Mouse (Mus musculus): Measurements from ENCODE around the gene Pet100. TPM values are rescaled to one million over a fixed set of nuclear protein-coding genes. Genes with fewer than 3 reads are reported as not detected.

Pet100 gene
- polyA plus RNA-seq, 1 experiment from 2014 or later = 112 TPM

DNA sequence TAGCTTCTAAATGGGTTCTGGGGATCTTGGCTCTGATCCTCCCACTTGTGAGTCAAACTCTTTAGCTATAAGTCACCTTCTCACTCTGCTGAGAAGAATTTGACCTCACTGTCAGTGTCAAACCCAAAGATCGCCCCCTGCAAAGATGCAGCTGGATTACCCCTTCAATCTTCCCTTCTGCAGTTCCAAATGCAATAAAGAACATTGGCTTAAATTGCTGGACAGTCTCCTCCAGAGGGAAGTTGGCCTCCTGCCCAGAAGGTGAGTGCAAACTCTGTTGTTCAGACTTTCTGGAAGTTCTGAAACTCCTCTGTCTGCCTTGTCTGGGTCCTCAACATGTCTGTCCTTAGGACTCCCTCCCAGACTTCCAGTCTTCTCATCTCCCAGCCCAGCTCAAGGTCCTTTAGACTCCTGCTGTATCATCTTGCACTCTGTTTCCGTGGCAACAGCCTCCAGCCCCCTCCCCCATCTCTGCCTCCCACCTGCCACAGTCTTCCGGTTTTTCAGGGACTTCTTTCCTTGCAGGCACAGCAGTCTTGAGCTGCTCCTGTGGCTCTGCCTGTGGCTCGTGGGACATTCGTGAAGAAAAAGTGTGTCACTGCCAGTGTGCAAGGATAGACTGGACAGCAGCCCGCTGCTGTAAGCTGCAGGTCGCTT, 35.5 kb downstream of the Pet100 start:
- H3K4me1 ChIP-seq = peaks cover 5% of the 10 kb centered on the region; the same call in 1 of the 2 replicates
- WGBS = 16% methylated on average over 7 of the region's 7 CpGs
- no peak overlapping the region for H3K9ac ChIP-seq
- H3K4me3 ChIP-seq = no peak overlapping the region
- H3K36me3 ChIP-seq = no peaks in the 10 kb centered on the region
- no peak overlapping the region for H3K4me2 ChIP-seq
- 0 out of 2 replicates have a peak, but pooled peaks have one; percentile 29 for ATAC-seq (ENCODE audit: insufficient number of reproducible peaks, insufficient read depth, low FRiP score, low TSS enrichment, low read depth)
- H3K9me3 ChIP-seq = no peaks in the 10 kb centered on the region
- H3K27me3 ChIP-seq = no peaks in the 10 kb centered on the region
- H3K27ac ChIP-seq = no peak overlapping the region

- Histone ChIP-seq H3K9ac (no peak overlapping the region), H3K27me3 (no peaks in the 10 kb centered on the region), H3K36me3 (no peaks in the 10 kb centered on the region), H3K4me2 (no peak overlapping the region), H3K4me3 (no peak overlapping the region), H3K9me3 (no peaks in the 10 kb centered on the region), H3K27ac (no peak overlapping the region), H3K4me1 (peaks cover 5% of the 10 kb centered on the region; the same call in 1 of the 2 replicates)
- WGBS = 79% methylated on average over 8 of the region's 8 CpGs
- ATAC-seq (ENCODE audit: insufficient number of reproducible peaks, insufficient read depth, low FRiP score, low TSS enrichment, low read depth) = no peak
Observed at GRCm38 (mm10) chr8:3660889-3661288, 39.5 kb downstream of the Pet100 start.

DNA sequence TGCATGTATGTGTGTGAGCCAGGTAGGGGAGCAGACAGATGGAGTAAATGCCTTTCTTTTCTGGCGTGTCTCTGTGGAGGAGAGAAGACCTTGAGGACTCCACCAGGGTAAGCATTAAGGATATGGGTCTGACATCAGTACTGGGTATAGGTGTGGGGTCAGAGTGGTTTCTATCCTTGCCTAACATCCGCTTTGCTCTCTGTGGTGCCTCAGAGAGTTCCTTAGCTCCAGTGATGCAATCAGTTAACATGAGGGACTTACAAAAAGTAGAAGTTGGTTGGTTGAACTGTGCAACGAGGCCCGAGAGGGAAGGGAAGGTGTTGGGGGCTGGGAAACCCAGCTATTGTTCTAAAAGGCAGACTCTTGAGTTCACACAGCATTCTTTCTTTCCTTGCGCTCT, 43.1 kb downstream of the Pet100 start:
- no peak overlapping the region for H3K27ac ChIP-seq
- H3K4me1 ChIP-seq = no peaks in the 10 kb centered on the region
- H3K4me2 ChIP-seq = no peak overlapping the region
- no peaks in the 10 kb centered on the region for H3K36me3 ChIP-seq
- H3K27me3 ChIP-seq = no peaks in the 10 kb centered on the region
- ATAC-seq (ENCODE audit: insufficient number of reproducible peaks, insufficient read depth, low FRiP score, low TSS enrichment, low read depth) = no peak
- WGBS = 64% methylated on average over 5 of the region's 5 CpGs
- H3K4me3 ChIP-seq = no peak overlapping the region
- H3K9ac ChIP-seq = no peak overlapping the region
- H3K9me3 ChIP-seq = no peaks in the 10 kb centered on the region

DNA sequence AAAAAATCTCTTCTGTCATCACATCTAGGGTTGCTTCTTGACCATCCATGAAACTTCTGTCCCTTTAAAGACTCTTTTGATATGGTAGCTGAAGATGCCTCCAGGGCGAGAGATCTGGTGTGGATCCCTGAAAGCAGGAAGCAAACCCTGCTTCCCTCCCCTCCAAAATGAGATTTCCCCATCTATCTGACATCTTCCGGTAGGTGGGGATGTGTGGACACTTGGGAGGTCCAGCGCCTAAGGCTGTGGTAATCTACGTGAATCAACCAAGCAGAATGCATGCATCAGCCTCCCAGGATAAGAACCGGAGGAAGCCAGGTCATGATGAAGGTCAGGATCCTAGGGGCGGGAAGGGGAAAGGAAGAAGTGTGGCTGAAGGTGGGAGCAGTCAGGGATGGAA, 44.2 kb downstream of the Pet100 start, which contains the start of gene Mcemp1:
Gene Mcemp1 (plus strand): TSS at position 248 of the 400 bp plus-strand sequence.
- Histone ChIP-seq H3K27me3 (no peaks in the 10 kb centered on the region), H3K4me3 (no peak within 1 kb of the TSS), H3K36me3 (no peaks in the 10 kb centered on the region), H3K27ac (no peak within 1 kb of the TSS), H3K9ac (no peak within 1 kb of the TSS), H3K4me1 (no peaks in the 10 kb centered on the region), H3K9me3 (no peaks in the 10 kb centered on the region), H3K4me2 (no peak within 1 kb of the TSS)
- 49% methylated on average over 6 of the region's 6 CpGs for WGBS
- ATAC-seq (ENCODE audit: insufficient number of reproducible peaks, insufficient read depth, low FRiP score, low TSS enrichment, low read depth) = no peak

DNA sequence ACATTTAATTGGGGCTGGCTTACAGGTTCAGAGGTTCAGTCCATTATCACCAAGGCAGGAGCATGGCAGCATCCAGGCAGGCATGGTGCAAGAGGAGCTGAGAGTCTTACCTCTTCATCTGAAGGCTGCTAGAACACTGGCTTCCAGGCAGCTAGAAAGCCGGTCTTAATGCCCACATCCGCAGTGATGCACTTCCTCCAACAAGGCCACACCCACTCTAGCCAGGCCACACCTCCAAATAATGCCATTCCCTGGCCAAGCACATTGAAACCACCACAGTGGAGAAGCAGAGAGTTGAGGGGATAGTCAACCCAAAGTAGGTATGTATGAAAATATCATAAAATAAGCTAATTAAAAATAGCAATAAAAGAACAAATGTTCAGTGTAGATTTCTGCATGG, 49.0 kb downstream of the Pet100 start:
- Histone ChIP-seq H3K4me3 (no peak overlapping the region), H3K27me3 (no peaks in the 10 kb centered on the region), H3K9me3 (no peaks in the 10 kb centered on the region), H3K27ac (no peak overlapping the region), H3K4me2 (no peak overlapping the region), H3K4me1 (peaks cover 3% of the 10 kb centered on the region; the same call in 1 of the 2 replicates), H3K36me3 (no peaks in the 10 kb centered on the region), H3K9ac (no peak overlapping the region)
- 80% methylated on average over 2 of the region's 2 CpGs for WGBS
- ATAC-seq (ENCODE audit: insufficient number of reproducible peaks, insufficient read depth, low FRiP score, low TSS enrichment, low read depth) = no peak

- no peaks in the 10 kb centered on the region for H3K27me3 ChIP-seq
- peaks cover 3% of the 10 kb centered on the region; the same call in 1 of the 2 replicates for H3K4me1 ChIP-seq
- H3K9ac ChIP-seq = peak within 1 kb of the TSS; percentile 72
- H3K4me3 ChIP-seq = peak within 1 kb of the TSS; percentile 57
- WGBS = 0% methylated on average over 23 of the region's 23 CpGs
- peak within 1 kb of the TSS; percentile 63 for H3K4me2 ChIP-seq
- peak within 1 kb of the TSS; percentile 68 for H3K27ac ChIP-seq
- ATAC-seq (ENCODE audit: insufficient number of reproducible peaks, insufficient read depth, low FRiP score, low TSS enrichment, low read depth) = peak; percentile 85
- no peaks in the 10 kb centered on the region for H3K9me3 ChIP-seq
- H3K36me3 ChIP-seq = no peaks in the 10 kb centered on the region
Observed at GRCm38 (mm10) chr8:3671980-3672491, 50.7 kb downstream of the Pet100 start, which contains the start of gene Fcor. TSS of gene Fcor (minus strand) at chr8:3672362.

DNA sequence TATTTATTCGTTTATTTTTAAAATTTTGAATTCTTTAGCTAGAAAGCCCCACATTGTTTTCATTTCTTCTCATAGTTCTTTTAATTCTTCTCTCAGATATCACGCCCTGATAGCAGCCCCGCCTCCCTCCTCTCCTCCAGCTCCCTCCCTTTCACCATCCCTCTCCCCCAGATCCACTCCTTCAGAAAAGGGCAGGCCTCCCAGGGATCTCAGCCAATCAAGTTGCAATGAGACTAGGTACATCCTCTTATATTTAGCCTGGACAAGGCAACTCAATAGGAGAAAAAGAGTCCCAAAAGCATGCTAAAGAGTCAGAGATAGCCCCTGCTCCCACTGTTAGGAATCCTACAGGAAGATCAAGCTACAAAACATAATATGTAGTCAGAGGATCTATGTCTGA, 53.3 kb downstream of the Pet100 start:
- no peaks in the 10 kb centered on the region for H3K27me3 ChIP-seq
- no peaks in the 10 kb centered on the region for H3K9me3 ChIP-seq
- ATAC-seq (ENCODE audit: insufficient number of reproducible peaks, insufficient read depth, low FRiP score, low TSS enrichment, low read depth) = no peak
- peaks cover 16% of the 10 kb centered on the region for H3K4me1 ChIP-seq
- no peak overlapping the region for H3K27ac ChIP-seq
- peaks cover 12% of the 10 kb centered on the region for H3K36me3 ChIP-seq
- 40% methylated on average over 3 of the region's 3 CpGs for WGBS
- no peak overlapping the region for H3K9ac ChIP-seq
- H3K4me2 ChIP-seq = no peak overlapping the region
- H3K4me3 ChIP-seq = no peak overlapping the region

Other genes with a start within 250 kb of the Pet100 start
- gene Arhgef18, start 228.5 kb upstream of the Pet100 start, polyA plus RNA-seq (2015; fragmentation: Nextera tagmentation; extraction: Ambion mirVana) = 10.3 and 11.2 TPM in 2 replicates
- gene Pex11g, start 153.9 kb upstream of the Pet100 start, polyA plus RNA-seq (2015; fragmentation: Nextera tagmentation; extraction: Ambion mirVana) = 4.5 and 5.2 TPM in 2 replicates
- 0.18 TPM in 1 of 2 replicates, not detected in the other for gene Tex45, start 150.7 kb upstream of the Pet100 start, polyA plus RNA-seq (2015; fragmentation: Nextera tagmentation; extraction: Ambion mirVana)
- gene Zfp358, start 128.4 kb upstream of the Pet100 start, polyA plus RNA-seq (2015; fragmentation: Nextera tagmentation; extraction: Ambion mirVana) = 52.0 and 53.9 TPM in 2 replicates
- 58.3 and 59.9 TPM in 2 replicates for gene Mcoln1, start 121.1 kb upstream of the Pet100 start, polyA plus RNA-seq (2015; fragmentation: Nextera tagmentation; extraction: Ambion mirVana)
- gene Pnpla6, start 106.2 kb upstream of the Pet100 start, polyA plus RNA-seq (2015; fragmentation: Nextera tagmentation; extraction: Ambion mirVana) = 26.5 and 31.0 TPM in 2 replicates
- gene C330021F23Rik, start 53.6 kb upstream of the Pet100 start, polyA plus RNA-seq (2015; fragmentation: Nextera tagmentation; extraction: Ambion mirVana) = 0.48 and 0.76 TPM in 2 replicates
- gene Camsap3, start 34.3 kb upstream of the Pet100 start, polyA plus RNA-seq (2015; fragmentation: Nextera tagmentation; extraction: Ambion mirVana) = 8.1 and 9.0 TPM in 2 replicates
- gene Xab2, start 232 bp upstream of the Pet100 start, polyA plus RNA-seq (2015; fragmentation: Nextera tagmentation; extraction: Ambion mirVana) = 59.2 and 62.2 TPM in 2 replicates
- gene Pcp2, start 4.0 kb downstream of the Pet100 start, polyA plus RNA-seq (2015; fragmentation: Nextera tagmentation; extraction: Ambion mirVana) = 0.56 and 0.72 TPM in 2 replicates
- 35.8 and 39.3 TPM in 2 replicates for gene Stxbp2, start 9.4 kb downstream of the Pet100 start, polyA plus RNA-seq (2015; fragmentation: Nextera tagmentation; extraction: Ambion mirVana)
- gene Retn, start 34.2 kb downstream of the Pet100 start, polyA plus RNA-seq (2015; fragmentation: Nextera tagmentation; extraction: Ambion mirVana) = not detected in 2 replicates
- gene Mcemp1, start 44.2 kb downstream of the Pet100 start, polyA plus RNA-seq (2015; fragmentation: Nextera tagmentation; extraction: Ambion mirVana) = 0.27 and 0.40 TPM in 2 replicates
- gene Fcor, start 50.8 kb downstream of the Pet100 start, polyA plus RNA-seq (2015; fragmentation: Nextera tagmentation; extraction: Ambion mirVana) = 13.3 and 18.2 TPM in 2 replicates
- 42.0 and 43.0 TPM in 2 replicates for gene Trappc5, start 54.8 kb downstream of the Pet100 start, polyA plus RNA-seq (2015; fragmentation: Nextera tagmentation; extraction: Ambion mirVana)
- gene Fcer2a, start 72.6 kb downstream of the Pet100 start, polyA plus RNA-seq (2015; fragmentation: Nextera tagmentation; extraction: Ambion mirVana) = 0.27 and 0.37 TPM in 2 replicates
- 0.17 and 0.21 TPM in 2 replicates for gene Clec4g, start 99.1 kb downstream of the Pet100 start, polyA plus RNA-seq (2015; fragmentation: Nextera tagmentation; extraction: Ambion mirVana)
- 0.22 TPM in 1 of 2 replicates, not detected in the other for gene Cd209a, start 127.4 kb downstream of the Pet100 start, polyA plus RNA-seq (2015; fragmentation: Nextera tagmentation; extraction: Ambion mirVana)
- not detected in 2 replicates for gene Cd209e, start 232.8 kb downstream of the Pet100 start, polyA plus RNA-seq (2015; fragmentation: Nextera tagmentation; extraction: Ambion mirVana)

Measured in embryonic facial prominence, embryonic 13.5 days (tissue).